Mouse (Mus musculus): ENCODE measurements around the gene Olfr106-ps.

Olfr106-ps gene

GRCm38 (mm10) chr17:37390093-37390492, at the start of gene Olfr106-ps:
Gene Olfr106-ps (plus strand): TSS chr17:37390393.
- DNase-seq (ENCODE audit: low spot score): no peak

- no peak for DNase-seq (ENCODE audit: low spot score)
These were observed 30.9 kb upstream of the Olfr106-ps start, which contains the start of gene Olfr104-ps for GRCm38 (mm10) chr17:37359282-37359681. Gene Olfr104-ps (plus strand): TSS chr17:37359582.

- DNase-seq (ENCODE audit: low spot score): no peak
These were observed 11.5 kb upstream of the Olfr106-ps start, which contains the start of gene Olfr105-ps for GRCm38 (mm10) chr17:37378733-37379132. Gene Olfr105-ps (plus strand): TSS chr17:37379033.

- no peak for DNase-seq (ENCODE audit: low spot score)
These were observed 8.7 kb downstream of the Olfr106-ps start, which contains the start of gene Olfr107 for GRCm38 (mm10) chr17:37398926-37399325. Gene Olfr107 (plus strand): TSS chr17:37399226.

- DNase-seq (ENCODE audit: low spot score): no peak
These were observed 23.2 kb downstream of the Olfr106-ps start for GRCm38 (mm10) chr17:37413380-37413779.

- DNase-seq (ENCODE audit: low spot score): no peak
These were observed 55.0 kb downstream of the Olfr106-ps start, which contains the start of gene Olfr108 for GRCm38 (mm10) chr17:37445180-37445579. Gene Olfr108 (plus strand): TSS chr17:37445480.

All from T-cell, adult 2 months (primary cell).